27 mouse cellular contexts compared by ENCODE assay signal in genomic region chr2:121646528-121646927, GRCm38 (mm10).
"Had no signal": no experiment of that assay in that cellular context is flagged by ENCODE, and none has a peak within 500 bp of the region (broad histone marks: within the 10 kb centered on the region; RNA-seq: fewer than 3 reads in every experiment).

No protein-coding gene starts in this region.

- H3K4me3 ChIP-seq: embryonic facial prominence, embryonic 10.5 days; embryonic facial prominence, embryonic 12.5 days; embryonic facial prominence, embryonic 13.5 days; embryonic facial prominence, embryonic 15.5 days; erythroblast, embryonic 14.5 days; forebrain, embryonic 12.5 days; forebrain, embryonic 13.5 days; forebrain, embryonic 15.5 days; gastrocnemius, adult 2 months; heart, adult 2 months had no signal

- DNase-seq: cerebellum, adult 18-20 months; cerebellum, adult 2 months; cerebellum, adult 8-10 months; cerebellum, adult 9-10 months; cerebellum, adult 9-11 months; cerebellum, postnatal 10 days; cerebellum, postnatal 14 days; cerebellum, postnatal 25 days; cerebellum, postnatal 36 days; embryo, embryonic 11 days; gastrocnemius, adult 2 months; gastrocnemius, postnatal 10 days; gastrocnemius, postnatal 14 days; gastrocnemius, postnatal 25 days; gastrocnemius, postnatal 36 days; heart, adult 18-20 months; heart, adult 2 months had no signal

- H3K36me3 ChIP-seq: embryonic facial prominence, embryonic 10.5 days; embryonic facial prominence, embryonic 12.5 days; embryonic facial prominence, embryonic 13.5 days; embryonic facial prominence, embryonic 15.5 days; forebrain, embryonic 12.5 days; forebrain, embryonic 15.5 days had no signal

- H3K9me3 ChIP-seq: embryonic facial prominence, embryonic 10.5 days; embryonic facial prominence, embryonic 12.5 days; embryonic facial prominence, embryonic 13.5 days; embryonic facial prominence, embryonic 15.5 days; forebrain, embryonic 12.5 days; forebrain, embryonic 13.5 days; forebrain, embryonic 15.5 days had no signal

- H3K9ac ChIP-seq: embryonic facial prominence, embryonic 12.5 days; embryonic facial prominence, embryonic 13.5 days; embryonic facial prominence, embryonic 15.5 days; forebrain, embryonic 12.5 days; forebrain, embryonic 13.5 days; forebrain, embryonic 15.5 days had no signal

- H3K4me2 ChIP-seq: embryonic facial prominence, embryonic 12.5 days; embryonic facial prominence, embryonic 13.5 days; embryonic facial prominence, embryonic 15.5 days; forebrain, embryonic 12.5 days; forebrain, embryonic 13.5 days; forebrain, embryonic 15.5 days had no signal

- ATAC-seq: forebrain, embryonic 13.5 days; forebrain, embryonic 14.5 days; forebrain, embryonic 15.5 days; forebrain, embryonic 16.5 days had no signal

- H3K4me1 ChIP-seq: embryonic facial prominence, embryonic 12.5 days; embryonic facial prominence, embryonic 13.5 days; embryonic facial prominence, embryonic 15.5 days had no signal

- H3K27me3 ChIP-seq: embryonic facial prominence, embryonic 12.5 days; embryonic facial prominence, embryonic 13.5 days; embryonic facial prominence, embryonic 15.5 days; forebrain, embryonic 12.5 days; forebrain, embryonic 13.5 days; forebrain, embryonic 15.5 days had no signal

- H3K27ac ChIP-seq: embryonic facial prominence, embryonic 10.5 days; embryonic facial prominence, embryonic 12.5 days; embryonic facial prominence, embryonic 13.5 days; embryonic facial prominence, embryonic 15.5 days; forebrain, embryonic 12.5 days; forebrain, embryonic 13.5 days; forebrain, embryonic 15.5 days; gastrocnemius, adult 2 months; heart, adult 2 months had no signal
